Mouse (Mus musculus) C2C12 (cell line): Measurements from ENCODE around the gene Foxp1. TPM values are rescaled to one million over a fixed set of nuclear protein-coding genes. Genes with fewer than 3 reads are reported as not detected.

Experiments used
- H3K27me3 ChIP-seq: one replicate; pipeline ENCODE4 v1.6.1; 2011; ENCODE audit not compliant: control insufficient read depth, insufficient read depth, insufficient read length
- H3K36me3 ChIP-seq: one replicate; pipeline ENCODE4 v1.6.1; 2011; ENCODE audit not compliant: control insufficient read depth, insufficient read depth
- H3K4me3 ChIP-seq: one replicate; pipeline ENCODE4 v1.5.1; 2011; ENCODE audit warnings: mild to moderate bottlenecking, control low read depth; ENCODE audit not compliant: poor library complexity, insufficient read depth, severe bottlenecking
- H3K79me2 ChIP-seq: one replicate; pipeline ENCODE4 v1.6.1; 2011; ENCODE audit not compliant: control insufficient read depth, insufficient read depth
- H3K79me3 ChIP-seq: one replicate; pipeline ENCODE4 v1.6.1; 2011; ENCODE audit warnings: low read depth, control low read depth
- H3ac ChIP-seq: one replicate; pipeline ENCODE3; 2011; ENCODE audit warnings: low read depth; ENCODE audit not compliant: control insufficient read depth, insufficient read length
- CEBPB ChIP-seq: IDR thresholded peaks from one replicate; pipeline ENCODE4 v1.6.1; 2011; ENCODE audit warnings: low read depth, mild to moderate bottlenecking, control low read depth, moderate library complexity
- CTCF ChIP-seq: IDR thresholded peaks from one replicate; pipeline ENCODE4 v1.5.1; 2011; ENCODE audit not compliant: control insufficient read depth, insufficient read depth, insufficient read length
- FOSL1 ChIP-seq: IDR thresholded peaks from one replicate; pipeline ENCODE4 v1.8.0; 2011; ENCODE audit warnings: mild to moderate bottlenecking, low read length; ENCODE audit not compliant: poor library complexity, insufficient read depth, severe bottlenecking
- MAX ChIP-seq: IDR thresholded peaks from one replicate; pipeline ENCODE4 v1.6.1; 2011; ENCODE audit warnings: mild to moderate bottlenecking, control low read depth
- MYOD1 ChIP-seq: IDR thresholded peaks from one replicate; pipeline ENCODE4 v1.6.1; 2011; ENCODE audit warnings: low read depth; ENCODE audit not compliant: control insufficient read depth, insufficient read length
- MYOG ChIP-seq: IDR thresholded peaks from one replicate; pipeline ENCODE4 v1.6.1; 2011; ENCODE audit not compliant: control insufficient read depth, insufficient read length; ENCODE audit errors: extremely low read depth
- USF1 ChIP-seq: IDR thresholded peaks from one replicate; pipeline ENCODE4 v1.6.1; 2011; ENCODE audit warnings: low read depth, mild to moderate bottlenecking, control low read depth, moderate library complexity
- polyA plus RNA-seq: library from polyadenylated mRNA; unstranded; fragments of >200 nt; fragmentation: generic; extraction: Trizol; gene quantifications from one replicate; pipeline ENCODE4 v1.2.1, GENCODE M21; 2012; ENCODE audit warnings: missing spikeins

Gene Foxp1
- polyA plus RNA-seq, 1 experiment: 25.9 TPM

DNA sequence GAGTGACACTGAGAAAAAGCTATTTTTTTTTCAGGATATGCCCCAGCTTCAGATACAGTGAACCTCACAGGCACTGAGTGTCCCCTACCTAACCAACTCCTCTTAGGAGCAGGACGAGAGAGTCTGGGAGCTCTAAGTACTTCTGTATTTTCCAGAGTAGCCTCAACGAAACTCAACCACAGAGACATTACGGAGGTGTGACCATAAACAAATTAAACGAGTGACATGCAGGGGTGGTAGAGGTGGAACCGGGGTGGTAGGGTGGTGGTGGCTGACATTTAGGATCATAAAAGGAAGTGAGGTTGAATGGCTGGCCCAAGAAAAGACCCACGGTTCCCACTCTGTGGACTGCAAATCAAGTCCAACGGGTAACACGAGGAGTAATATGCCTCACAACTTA lies 274.1 kb downstream of the Foxp1 start:
- Histone ChIP-seq H3K79me3 (no peaks in the 10 kb centered on the region), H3K27me3 (no peaks in the 10 kb centered on the region), H3K36me3 (no peaks in the 10 kb centered on the region), H3K4me3 (no peak overlapping the region), H3K79me2 (no peaks in the 10 kb centered on the region), H3ac (no peak overlapping the region)
- TF ChIP-seq FOSL1: no peak
- no peak for TF ChIP-seq CTCF

- Histone ChIP-seq H3K79me3 (no peaks in the 10 kb centered on the region), H3K27me3 (no peaks in the 10 kb centered on the region), H3K4me3 (no peak overlapping the region), H3K36me3 (no peaks in the 10 kb centered on the region), H3K79me2 (no peaks in the 10 kb centered on the region), H3ac (no peak overlapping the region)
- no peak for TF ChIP-seq MAX
- TF ChIP-seq CEBPB: no peak
- no peak for TF ChIP-seq CTCF
- TF ChIP-seq MYOD1: no peak
- TF ChIP-seq MYOG: no peak
- no peak for TF ChIP-seq FOSL1
- no peak for TF ChIP-seq USF1
Measured at GRCm38 (mm10) chr6:99241625-99242395, 280.7 kb downstream of the Foxp1 start.

GRCm38 (mm10) chr6:99240764-99241163 lies 281.8 kb downstream of the Foxp1 start:
- Histone ChIP-seq H3K27me3 (no peaks in the 10 kb centered on the region), H3ac (no peak overlapping the region), H3K36me3 (no peaks in the 10 kb centered on the region), H3K4me3 (no peak overlapping the region), H3K79me3 (no peaks in the 10 kb centered on the region), H3K79me2 (no peaks in the 10 kb centered on the region)
- TF ChIP-seq MYOD1 (no peak), MAX (no peak), USF1 (no peak), MYOG (no peak), CTCF (no peak), CEBPB (no peak)

DNA sequence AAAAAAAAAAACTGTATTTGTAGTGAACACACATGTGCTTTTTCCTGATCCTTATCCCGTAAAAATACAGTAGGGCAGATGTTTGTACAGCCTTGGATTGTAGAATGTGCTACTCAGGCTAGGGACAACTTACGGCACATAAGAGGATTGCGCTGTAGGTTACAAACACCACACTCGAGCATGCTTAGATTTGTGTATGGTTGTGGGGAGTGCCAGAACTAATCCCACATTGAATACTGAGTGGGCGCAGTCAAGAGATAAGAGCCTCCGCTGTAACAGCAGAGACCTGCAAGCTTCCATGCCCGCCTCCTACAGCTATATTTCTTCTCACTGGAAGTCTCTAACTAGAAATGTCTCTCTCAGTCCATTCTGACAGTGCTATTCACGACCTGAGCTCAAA lies 286.9 kb downstream of the Foxp1 start:
- Histone ChIP-seq H3K79me3 (no peaks in the 10 kb centered on the region), H3K79me2 (no peaks in the 10 kb centered on the region), H3K36me3 (no peaks in the 10 kb centered on the region), H3ac (no peak overlapping the region), H3K4me3 (no peak overlapping the region), H3K27me3 (no peaks in the 10 kb centered on the region)
- no peak for TF ChIP-seq MYOD1
- TF ChIP-seq USF1: no peak
- TF ChIP-seq MYOG: no peak
- no peak for TF ChIP-seq CTCF
- TF ChIP-seq MAX: no peak
- TF ChIP-seq CEBPB: no peak
- no peak for TF ChIP-seq FOSL1

DNA sequence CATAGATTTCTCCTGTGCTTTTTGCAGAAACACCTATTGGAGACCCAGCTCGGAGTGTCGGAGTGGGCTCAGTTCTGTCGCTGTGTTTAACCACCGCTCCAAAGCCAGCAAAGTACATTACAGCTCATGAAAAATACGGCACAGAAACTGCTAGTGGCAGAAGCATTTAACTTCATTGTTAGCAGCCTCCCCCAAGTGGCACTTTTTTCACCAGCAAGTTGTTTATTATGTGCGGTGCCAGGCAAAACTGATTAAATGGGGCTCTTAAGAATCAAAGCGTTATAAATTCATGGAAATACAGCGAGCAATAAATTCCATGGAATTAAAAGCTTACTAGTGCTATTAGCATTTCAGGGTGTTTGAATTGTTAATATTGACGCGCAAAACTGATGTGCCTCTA lies 289.1 kb downstream of the Foxp1 start:
- TF ChIP-seq USF1: no peak
- no peak for TF ChIP-seq MAX
- no peak for TF ChIP-seq MYOG
- no peak for TF ChIP-seq CEBPB
- no peak for TF ChIP-seq FOSL1
- no peak for TF ChIP-seq MYOD1
- TF ChIP-seq CTCF: no peak
- no peaks in the 10 kb centered on the region for H3K27me3 ChIP-seq
- H3K79me2 ChIP-seq: no peaks in the 10 kb centered on the region
- H3K79me3 ChIP-seq: no peaks in the 10 kb centered on the region
- no peak overlapping the region for H3ac ChIP-seq
- no peaks in the 10 kb centered on the region for H3K36me3 ChIP-seq
- no peak overlapping the region for H3K4me3 ChIP-seq

DNA sequence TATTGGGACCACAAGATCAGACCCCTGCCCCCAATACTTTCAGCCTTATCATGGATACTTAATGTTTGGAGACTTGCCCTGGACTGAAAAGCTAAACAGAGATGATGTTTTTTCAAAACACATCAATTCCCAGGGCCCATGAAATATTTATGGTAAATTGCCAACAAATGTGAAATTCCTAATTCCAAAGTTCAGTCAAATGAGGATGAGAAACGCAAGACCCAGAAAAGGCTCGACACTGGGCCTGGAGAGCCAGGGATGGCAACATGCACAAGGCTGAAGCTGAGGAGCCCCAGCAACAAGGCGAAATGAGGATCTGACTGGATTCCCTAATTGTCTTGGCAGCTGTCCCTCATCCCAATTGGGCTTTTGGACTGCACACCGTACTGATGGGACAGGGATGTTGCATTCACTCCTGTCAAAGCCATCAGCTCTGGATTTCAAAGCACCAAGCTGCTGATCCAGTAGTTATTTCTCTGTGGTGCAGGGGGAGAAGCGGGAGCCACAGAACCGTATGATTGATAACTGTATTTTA lies 294.1 kb downstream of the Foxp1 start:
- TF ChIP-seq MAX: no peak
- no peak for TF ChIP-seq FOSL1
- no peak for TF ChIP-seq MYOG
- no peak for TF ChIP-seq CTCF
- no peak for TF ChIP-seq CEBPB
- no peak for TF ChIP-seq MYOD1
- TF ChIP-seq USF1: no peak
- no peak overlapping the region for H3K4me3 ChIP-seq
- H3ac ChIP-seq: no peak overlapping the region
- H3K79me3 ChIP-seq: no peaks in the 10 kb centered on the region
- no peaks in the 10 kb centered on the region for H3K27me3 ChIP-seq
- no peaks in the 10 kb centered on the region for H3K36me3 ChIP-seq
- no peaks in the 10 kb centered on the region for H3K79me2 ChIP-seq
